Mouse (Mus musculus) heart, postnatal 0 days (tissue): ENCODE measurements around the gene Ush2a. TPM values are rescaled to one million over a fixed set of nuclear protein-coding genes. Genes with fewer than 3 reads are reported as not detected.

Source experiments
- ATAC-seq: fragments of 200-750 bp; cut with Nextera tagmentation; 2 replicates; pipeline ENCODE4 v1.8.0; 2017; ENCODE audit warnings: low read depth, moderate number of reproducible peaks, moderate library complexity; ENCODE audit not compliant: insufficient read depth
- DNase-seq: peaks from one replicate; pipeline ENCODE4 v3.0.0-alpha.2; 2016; ENCODE audit warnings: low spot score
- H3K27ac ChIP-seq: fragments of 300-500 bp; sonication (generic); 2 replicates; pipeline ENCODE4 v1.5.1; 2014; ENCODE audit warnings: low read depth, mild to moderate bottlenecking
- H3K27me3 ChIP-seq: fragments of 300-500 bp; sonication (generic); 2 replicates; pipeline ENCODE4 v1.6.1; 2014; ENCODE audit warnings: low read length, mixed read lengths; ENCODE audit not compliant: control insufficient read depth, insufficient read depth
- H3K36me3 ChIP-seq: fragments of 300-500 bp; sonication (generic); replicated peaks from 2 replicates; pipeline ENCODE4 v1.6.1; 2014; ENCODE audit warnings: low read length, mixed read lengths; ENCODE audit not compliant: control insufficient read depth, insufficient read depth
- H3K4me1 ChIP-seq: fragments of 300-500 bp; sonication (generic); 2 replicates; pipeline ENCODE4 v1.6.1; 2014; ENCODE audit warnings: antibody characterized with exemption; ENCODE audit not compliant: control insufficient read depth, insufficient read depth
- H3K4me2 ChIP-seq: fragments of 300-500 bp; sonication (generic); 2 replicates; pipeline ENCODE4 v1.6.1; 2014; ENCODE audit warnings: low read depth, mild to moderate bottlenecking, low read length, moderate library complexity
- H3K4me3 ChIP-seq: fragments of 300-500 bp; sonication (generic); 2 replicates; pipeline ENCODE4 v1.5.1; 2014; ENCODE audit warnings: low read depth, low read length
- H3K9ac ChIP-seq: fragments of 300-500 bp; sonication (generic); replicated peaks from 2 replicates; pipeline ENCODE4 v1.6.1; 2014; ENCODE audit warnings: low read depth, low read length, mixed read lengths
- H3K9me3 ChIP-seq: fragments of 300-500 bp; sonication (generic); replicated peaks from 2 replicates; pipeline ENCODE4 v1.6.1; 2016; ENCODE audit warnings: low read length; ENCODE audit not compliant: control insufficient read depth
- CTCF ChIP-seq: IDR thresholded peaks from 2 replicates; pipeline ENCODE4 v1.5.1; 2016; ENCODE audit warnings: antibody characterized with exemption, control low read depth, low read depth
- EP300 ChIP-seq: IDR thresholded peaks from 2 replicates; pipeline ENCODE4 v1.6.1; 2016; ENCODE audit warnings: antibody characterized with exemption, low read depth
- WGBS: fragments of 180-500 bp; shearing (Covaris S2); extraction: QIAGEN DNeasy Blood & Tissue Kit; methylation state at CpG from one replicate; pipeline ENCODE4 v1.1.7; 2014; 5-methylcytosine and 5-hydroxymethylcytosine counted together
- polyA plus RNA-seq: library from polyadenylated mRNA; unstranded; fragments of >200 nt; fragmentation: Nextera tagmentation; extraction: Ambion mirVana; gene quantifications from 2 replicates; pipeline ENCODE4 v1.2.1, GENCODE M21; 2015
- total RNA-seq: library from RNA; depleted of rRNA; stranded (reverse); fragments of >200 nt; gene quantifications from 2 replicates; pipeline ENCODE4 v1.2.3, GENCODE M21; 2014; ENCODE audit warnings: low replicate concordance

The Ush2a gene
- total and polyA plus RNA-seq, 2 experiments from 2014 or later, result 0.11 TPM; not detected in 1

DNA sequence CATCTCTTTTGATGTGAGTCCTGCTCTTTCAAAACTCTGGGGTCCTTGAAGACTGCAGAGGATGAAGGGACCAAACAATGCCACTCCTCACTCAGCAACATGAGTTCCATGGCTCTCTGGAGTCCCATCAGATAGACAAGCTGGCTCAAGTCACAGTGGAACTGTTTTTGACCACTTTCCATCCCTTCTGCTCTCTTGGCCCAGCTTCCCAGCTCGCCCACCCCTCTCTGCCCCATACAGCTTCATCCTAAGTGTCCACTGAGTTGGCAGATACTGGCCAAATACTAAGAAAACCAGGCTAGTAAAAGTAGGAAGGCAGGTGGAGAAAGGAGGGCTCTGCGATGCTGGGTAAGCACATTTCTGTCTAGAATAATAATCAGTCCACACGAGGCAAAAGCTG, 265.6 kb downstream of the Ush2a start:
- no peak overlapping the region for H3K4me3 ChIP-seq
- no peak for DNase-seq

DNA sequence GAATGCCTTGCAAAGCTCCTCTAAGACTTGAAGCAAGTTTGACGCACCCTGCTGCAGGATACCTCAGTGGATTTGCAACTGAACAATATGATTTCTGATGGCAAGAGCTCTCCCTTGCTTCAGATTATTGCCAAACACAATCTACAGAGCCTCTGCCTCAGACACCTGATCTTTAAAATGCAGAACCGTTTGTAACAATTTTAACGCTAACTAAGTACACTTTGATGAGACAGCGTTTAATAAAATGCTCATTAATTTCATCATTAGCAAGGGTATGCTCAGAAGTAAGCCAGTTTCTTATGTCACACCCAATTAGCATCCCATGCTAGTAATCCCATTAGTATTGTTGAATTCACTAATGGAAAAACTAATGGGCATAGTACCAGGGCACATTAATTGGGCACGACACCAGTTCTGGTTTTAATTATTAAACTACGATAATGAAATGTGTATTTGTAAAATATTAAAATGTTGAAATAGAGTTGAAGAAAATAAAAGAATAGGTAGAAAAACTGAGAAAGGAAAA, 267.8 kb downstream of the Ush2a start:
- H3K4me2 ChIP-seq, result no peak overlapping the region
- H3K27ac ChIP-seq, result no peak overlapping the region
- no peak overlapping the region for H3K4me3 ChIP-seq
- ATAC-seq (no peak), DNase-seq (no peak)
- no peaks in the 10 kb centered on the region for H3K4me1 ChIP-seq
- H3K27me3 ChIP-seq, result no peaks in the 10 kb centered on the region
- H3K9me3 ChIP-seq, result no peaks in the 10 kb centered on the region
- no peak for TF ChIP-seq EP300
- TF ChIP-seq CTCF, result no peak
- WGBS, result 83% methylated on average over 6 of the region's 6 CpGs
- H3K9ac ChIP-seq, result no peak overlapping the region
- no peaks in the 10 kb centered on the region for H3K36me3 ChIP-seq

More for the DNA sequence above, 265.6 kb downstream of the Ush2a start:
- no peak for ATAC-seq
- Histone ChIP-seq H3K9me3 (no peaks in the 10 kb centered on the region), H3K9ac (no peak overlapping the region), H3K27ac (no peak overlapping the region), H3K36me3 (no peaks in the 10 kb centered on the region), H3K27me3 (no peaks in the 10 kb centered on the region), H3K4me1 (no peaks in the 10 kb centered on the region), H3K4me2 (no peak overlapping the region)
- TF ChIP-seq EP300 (no peak), CTCF (no peak)
- WGBS, result 72% methylated on average over 3 of the region's 3 CpGs

- H3K9me3 ChIP-seq, result no peaks in the 10 kb centered on the region
- no peak overlapping the region for H3K27ac ChIP-seq
- no peak overlapping the region for H3K4me3 ChIP-seq
- WGBS, result 82% methylated on average over 1 of the region's 1 CpGs
- no peak for ATAC-seq
- no peak overlapping the region for H3K9ac ChIP-seq
- H3K27me3 ChIP-seq, result no peaks in the 10 kb centered on the region
- no peaks in the 10 kb centered on the region for H3K36me3 ChIP-seq
- no peaks in the 10 kb centered on the region for H3K4me1 ChIP-seq
- TF ChIP-seq EP300 (no peak), CTCF (no peak)
- no peak for DNase-seq
- no peak overlapping the region for H3K4me2 ChIP-seq
Observed at GRCm38 (mm10) chr1:188537021-188537420, 275.2 kb downstream of the Ush2a start.

GRCm38 (mm10) chr1:188539621-188540020, 277.8 kb downstream of the Ush2a start:
- Histone ChIP-seq H3K27me3 (no peaks in the 10 kb centered on the region), H3K9me3 (no peaks in the 10 kb centered on the region), H3K9ac (no peak overlapping the region), H3K4me2 (no peak overlapping the region), H3K4me1 (no peaks in the 10 kb centered on the region), H3K27ac (no peak overlapping the region), H3K4me3 (no peak overlapping the region), H3K36me3 (no peaks in the 10 kb centered on the region)
- ATAC-seq (no peak), DNase-seq (no peak)
- no peak for TF ChIP-seq EP300
- TF ChIP-seq CTCF, result no peak
- WGBS, result 95% methylated on average over 5 of the region's 5 CpGs

DNA sequence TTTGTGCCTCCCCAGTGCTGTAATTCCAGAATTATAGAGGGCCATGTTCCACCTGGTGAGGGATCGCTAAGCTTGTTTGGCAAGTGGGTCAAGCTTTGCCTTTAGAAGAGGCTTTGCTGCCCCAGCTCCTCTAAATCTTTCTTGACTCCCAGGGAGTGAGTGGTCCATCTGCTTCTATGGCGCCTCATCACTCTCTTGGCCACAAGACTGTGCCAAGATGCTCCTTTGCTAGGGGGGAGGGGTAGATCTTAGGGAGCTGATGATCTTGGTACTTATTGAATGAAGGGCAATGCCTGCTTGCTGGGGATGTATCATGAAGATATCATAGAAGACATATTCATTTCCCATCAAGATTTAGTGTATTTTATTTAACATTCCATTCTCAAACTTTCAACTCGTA, 279.7 kb downstream of the Ush2a start:
- Histone ChIP-seq H3K9me3 (no peaks in the 10 kb centered on the region), H3K4me2 (no peak overlapping the region), H3K9ac (no peak overlapping the region), H3K27me3 (no peaks in the 10 kb centered on the region), H3K4me1 (no peaks in the 10 kb centered on the region), H3K36me3 (no peaks in the 10 kb centered on the region), H3K27ac (no peak overlapping the region), H3K4me3 (no peak overlapping the region)
- DNase-seq (no peak), ATAC-seq (no peak)
- no peak for TF ChIP-seq CTCF
- no peak for TF ChIP-seq EP300
- WGBS, result 84% methylated on average over 3 of the region's 3 CpGs

GRCm38 (mm10) chr1:188543364-188543763, 281.5 kb downstream of the Ush2a start:
- no peak overlapping the region for H3K4me2 ChIP-seq
- H3K36me3 ChIP-seq, result no peaks in the 10 kb centered on the region
- H3K4me1 ChIP-seq, result no peaks in the 10 kb centered on the region
- no peak overlapping the region for H3K4me3 ChIP-seq
- H3K9me3 ChIP-seq, result no peaks in the 10 kb centered on the region
- no peak overlapping the region for H3K9ac ChIP-seq
- DNase-seq (no peak), ATAC-seq (no peak)
- no peak overlapping the region for H3K27ac ChIP-seq
- WGBS, result 9% methylated on average over 1 of the region's 1 CpGs
- TF ChIP-seq EP300, result no peak
- no peak for TF ChIP-seq CTCF
- no peaks in the 10 kb centered on the region for H3K27me3 ChIP-seq
